Comparison of ENCODE assay signal across 30 mouse cellular contexts in genomic region chr1:194843020-194843419, GRCm38 (mm10).
"Had no signal": no experiment of that assay in that cellular context is flagged by ENCODE, and none has a peak within 500 bp of the region (broad histone marks: within the 10 kb centered on the region; RNA-seq: fewer than 3 reads in every experiment).

No protein-coding gene starts in this region.

- H3K4me1 ChIP-seq: limb, embryonic 10.5 days; limb, embryonic 12.5 days; limb, embryonic 13.5 days; limb, embryonic 15.5 days; liver, embryonic 15.5 days; lung, embryonic 15.5 days; midbrain, embryonic 10.5 days; midbrain, embryonic 12.5 days; midbrain, embryonic 13.5 days; midbrain, embryonic 15.5 days; neural tube, embryonic 12.5 days had no signal

- DNase-seq: left cerebral cortex, postnatal 4 days; liver; liver, embryonic 13.5 days; liver, postnatal 0 days; lung, adult 18-20 months; lung, adult 2 months; lung, embryonic 14.5 days; lung, postnatal 10 days; lung, postnatal 14 days; lung, postnatal 36 days; lung, postnatal 4 days; midbrain, embryonic 14.5 days had no signal

- H3K36me3 ChIP-seq: limb, embryonic 10.5 days; limb, embryonic 12.5 days; limb, embryonic 13.5 days; limb, embryonic 15.5 days; liver, embryonic 12.5 days; liver, embryonic 13.5 days; liver, embryonic 15.5 days; lung, embryonic 15.5 days; midbrain, embryonic 10.5 days; midbrain, embryonic 12.5 days; midbrain, embryonic 13.5 days; midbrain, embryonic 15.5 days; neural tube, embryonic 12.5 days had no signal

- H3K27me3 ChIP-seq: limb, embryonic 12.5 days; limb, embryonic 13.5 days; limb, embryonic 15.5 days; liver, embryonic 12.5 days; liver, embryonic 13.5 days; liver, embryonic 15.5 days; lung, embryonic 15.5 days; midbrain, embryonic 12.5 days; midbrain, embryonic 13.5 days; midbrain, embryonic 15.5 days; neural tube, embryonic 12.5 days had no signal

- H3K9ac ChIP-seq: limb, embryonic 12.5 days; limb, embryonic 13.5 days; limb, embryonic 15.5 days; liver, embryonic 12.5 days; liver, embryonic 13.5 days; liver, embryonic 14.5 days; liver, embryonic 15.5 days; liver, postnatal 0 days; lung, embryonic 14.5 days; lung, embryonic 15.5 days; midbrain, embryonic 12.5 days; midbrain, embryonic 13.5 days; midbrain, embryonic 15.5 days; neural tube, embryonic 12.5 days had no signal

- H3K4me3 ChIP-seq: limb, embryonic 10.5 days; limb, embryonic 12.5 days; limb, embryonic 13.5 days; limb, embryonic 15.5 days; liver, embryonic 12.5 days; liver, embryonic 13.5 days; liver, embryonic 15.5 days; lung, embryonic 15.5 days; megakaryocyte, embryonic 14.5 days; midbrain, embryonic 10.5 days; midbrain, embryonic 12.5 days; midbrain, embryonic 13.5 days; midbrain, embryonic 15.5 days; myocyte; neural tube, embryonic 12.5 days had no signal

- H3K27ac ChIP-seq: limb, embryonic 10.5 days; limb, embryonic 12.5 days; limb, embryonic 13.5 days; limb, embryonic 15.5 days; liver, embryonic 12.5 days; liver, embryonic 13.5 days; liver, embryonic 14.5 days; liver, embryonic 15.5 days; lung, embryonic 15.5 days; macrophage; midbrain, embryonic 10.5 days; midbrain, embryonic 12.5 days; midbrain, embryonic 13.5 days; midbrain, embryonic 15.5 days; neural tube, embryonic 12.5 days had no signal

- H3K9me3 ChIP-seq: limb, embryonic 10.5 days; limb, embryonic 12.5 days; limb, embryonic 13.5 days; limb, embryonic 15.5 days; liver, embryonic 12.5 days; liver, embryonic 13.5 days; liver, embryonic 15.5 days; lung, embryonic 15.5 days; megakaryocyte, embryonic 14.5 days; midbrain, embryonic 10.5 days; midbrain, embryonic 12.5 days; midbrain, embryonic 13.5 days; midbrain, embryonic 15.5 days; neural tube, embryonic 12.5 days had no signal

- ATAC-seq: liver, embryonic 12.5 days; liver, postnatal 0 days; lung, postnatal 0 days; midbrain, embryonic 13.5 days; midbrain, embryonic 15.5 days; midbrain, embryonic 16.5 days had no signal
